Mouse (Mus musculus) liver, embryonic 15.5 days (tissue): ENCODE results near the gene 1110002E22Rik. TPM values are rescaled to one million over a fixed set of nuclear protein-coding genes. Genes with fewer than 3 reads are reported as not detected.

Experiments
- polyA plus RNA-seq: library from polyadenylated mRNA; unstranded; fragments of >200 nt; fragmentation: Nextera tagmentation; extraction: Ambion mirVana; gene quantifications from 2 replicates; pipeline ENCODE4 v1.2.1, GENCODE M21; 2015

The 1110002E22Rik gene
- polyA plus RNA-seq, 1 experiment from 2014 or later, result 0.24 TPM

Other genes starting within 250 kb of the 1110002E22Rik start
- gene H2afz, start 200.6 kb upstream of the 1110002E22Rik start, polyA plus RNA-seq, result 874 and 985 TPM in 2 replicates
- 3.8 and 4.5 TPM in 2 replicates for gene Dnajb14, start 197.4 kb upstream of the 1110002E22Rik start, polyA plus RNA-seq
- 52.1 and 53.8 TPM in 2 replicates for gene Lamtor3, start 146.5 kb upstream of the 1110002E22Rik start, polyA plus RNA-seq
- gene Dapp1, start 83.5 kb upstream of the 1110002E22Rik start, polyA plus RNA-seq, result 10.5 and 12.0 TPM in 2 replicates
- gene Gm5105, start 2.3 kb downstream of the 1110002E22Rik start, polyA plus RNA-seq, result 0.09 TPM in 1 of 2 replicates, not detected in the other
- gene Trmt10a, start 78.4 kb downstream of the 1110002E22Rik start, polyA plus RNA-seq, result 2.7 and 4.8 TPM in 2 replicates
- 35.6 and 38.2 TPM in 2 replicates for gene Mttp, start 79.9 kb downstream of the 1110002E22Rik start, polyA plus RNA-seq
- not detected in 2 replicates for gene 4930579F01Rik, start 128.8 kb downstream of the 1110002E22Rik start, polyA plus RNA-seq
- gene Adh7, start 152.7 kb downstream of the 1110002E22Rik start, polyA plus RNA-seq, result 0.25 and 0.36 TPM in 2 replicates
- gene Adh1, start 195.9 kb downstream of the 1110002E22Rik start, polyA plus RNA-seq, result 37.2 and 68.3 TPM in 2 replicates
- not detected in 2 replicates for gene Adh6a, start 248.2 kb downstream of the 1110002E22Rik start, polyA plus RNA-seq